Mouse (Mus musculus): ENCODE results near the gene Calr3. TPM values are rescaled to one million over a fixed set of nuclear protein-coding genes. Genes with fewer than 3 reads are reported as not detected.

The Calr3 gene
- polyA plus RNA-seq, 1 experiment = 1.6 TPM

DNA sequence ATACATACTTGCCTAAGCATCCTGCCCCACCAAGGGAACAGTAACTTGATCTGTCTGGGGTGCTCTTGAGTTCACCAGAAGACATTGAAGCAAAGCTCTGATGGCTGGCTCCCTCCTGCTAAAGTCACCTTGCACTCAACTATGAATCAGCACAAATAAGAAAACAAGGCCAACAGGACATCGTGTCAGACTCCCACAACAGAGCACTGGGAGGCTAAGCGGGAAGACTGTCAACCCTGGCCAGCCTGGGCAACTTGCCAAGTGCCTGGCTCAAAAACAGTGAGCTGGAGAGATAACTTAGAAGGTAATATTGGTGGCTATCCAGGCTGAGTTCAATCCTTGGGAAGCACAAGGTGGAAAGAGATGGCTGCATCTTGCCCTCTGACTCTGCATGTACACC lies 8.7 kb downstream of the Calr3 start:
- TF ChIP-seq MYOD1 (IDR thresholded peaks at IDR 0.05; ENCODE audit: control insufficient read depth, insufficient read length, low read depth) (no peak), CEBPB (IDR thresholded peaks at IDR 0.05; ENCODE audit: low read depth) (no peak), FOSL1 (IDR thresholded peaks at IDR 0.05; ENCODE audit: insufficient read depth, low read length, poor library complexity, severe bottlenecking) (no peak), USF1 (IDR thresholded peaks at IDR 0.05; ENCODE audit: low read depth) (no peak), MYOG (IDR thresholded peaks at IDR 0.05; ENCODE audit: control insufficient read depth, extremely low read depth, insufficient read length) (no peak), MAX (IDR thresholded peaks at IDR 0.05) (no peak), CTCF (IDR thresholded peaks at IDR 0.05; ENCODE audit: control insufficient read depth, insufficient read depth, insufficient read length) (no peak)
- Histone ChIP-seq H3K79me2 (ENCODE audit: control insufficient read depth, insufficient read depth) (no peaks in the 10 kb centered on the region), H3K27me3 (ENCODE audit: control insufficient read depth, insufficient read depth, insufficient read length) (no peaks in the 10 kb centered on the region), H3K4me3 (ENCODE audit: insufficient read depth, poor library complexity, severe bottlenecking) (no peak overlapping the region), H3ac (ENCODE audit: control insufficient read depth, insufficient read length, low read depth) (no peak overlapping the region), H3K79me3 (ENCODE audit: low read depth) (no peaks in the 10 kb centered on the region), H3K36me3 (ENCODE audit: control insufficient read depth, insufficient read depth) (no peaks in the 10 kb centered on the region)

DNA sequence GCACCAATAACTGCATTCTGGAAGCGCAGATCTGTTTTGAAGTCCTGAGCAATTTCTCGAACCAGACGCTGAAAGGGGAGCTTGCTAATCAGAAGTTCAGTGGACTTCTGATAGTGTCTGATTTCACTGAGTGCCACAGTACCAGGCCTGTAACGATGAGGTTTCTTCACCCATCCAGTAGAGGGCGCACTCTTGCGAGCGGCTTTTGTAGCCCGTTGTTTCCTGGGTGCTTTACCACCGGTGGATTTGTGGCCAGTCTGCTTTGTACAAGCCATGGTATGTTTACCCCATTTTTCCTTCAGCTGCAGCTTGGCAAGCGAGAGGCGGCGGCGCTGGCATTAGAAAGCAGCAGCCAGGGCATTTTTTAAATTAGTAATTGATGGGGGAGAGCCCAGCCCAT lies 14.0 kb downstream of the Calr3 start:
- no peaks in the 10 kb centered on the region for H3K79me2 ChIP-seq (ENCODE audit: control insufficient read depth, insufficient read depth)
- no peak overlapping the region for H3ac ChIP-seq (ENCODE audit: control insufficient read depth, insufficient read length, low read depth)
- no peak overlapping the region for H3K4me3 ChIP-seq (ENCODE audit: insufficient read depth, poor library complexity, severe bottlenecking)
- H3K79me3 ChIP-seq (ENCODE audit: low read depth) = no peaks in the 10 kb centered on the region
- TF ChIP-seq MYOD1 (IDR thresholded peaks at IDR 0.05; ENCODE audit: control insufficient read depth, insufficient read length, low read depth) (no peak), MYOG (IDR thresholded peaks at IDR 0.05; ENCODE audit: control insufficient read depth, extremely low read depth, insufficient read length) (no peak), FOSL1 (IDR thresholded peaks at IDR 0.05; ENCODE audit: insufficient read depth, low read length, poor library complexity, severe bottlenecking) (no peak), CEBPB (IDR thresholded peaks at IDR 0.05; ENCODE audit: low read depth) (no peak), CTCF (IDR thresholded peaks at IDR 0.05; ENCODE audit: control insufficient read depth, insufficient read depth, insufficient read length) (no peak), USF1 (IDR thresholded peaks at IDR 0.05; ENCODE audit: low read depth) (no peak), MAX (IDR thresholded peaks at IDR 0.05) (no peak)
- no peaks in the 10 kb centered on the region for H3K27me3 ChIP-seq (ENCODE audit: control insufficient read depth, insufficient read depth, insufficient read length)
- H3K36me3 ChIP-seq (ENCODE audit: control insufficient read depth, insufficient read depth) = no peaks in the 10 kb centered on the region

DNA sequence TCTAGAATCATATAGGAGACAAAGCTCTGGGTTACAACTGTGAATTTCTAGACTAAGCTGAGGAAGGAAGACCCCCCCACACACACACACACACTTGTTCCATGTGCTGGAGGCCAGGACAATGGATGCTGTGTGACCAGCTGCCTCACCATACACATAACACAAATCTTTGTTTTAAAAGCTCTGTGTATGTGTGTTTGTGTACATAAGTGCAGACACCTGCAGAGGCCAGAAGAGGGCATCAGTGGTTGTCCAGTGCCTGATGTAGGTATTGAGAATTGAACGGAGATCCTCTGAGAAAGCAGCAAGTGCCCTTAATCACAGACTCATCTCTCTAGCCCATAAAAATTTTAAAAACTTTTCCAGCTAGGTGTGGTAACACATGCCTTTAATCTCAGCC lies 20.7 kb downstream of the Calr3 start:
- Histone ChIP-seq H3K79me3 (ENCODE audit: low read depth) (peaks cover 29% of the 10 kb centered on the region), H3ac (ENCODE audit: control insufficient read depth, insufficient read length, low read depth) (no peak overlapping the region), H3K27me3 (ENCODE audit: control insufficient read depth, insufficient read depth, insufficient read length) (no peaks in the 10 kb centered on the region), H3K4me3 (ENCODE audit: insufficient read depth, poor library complexity, severe bottlenecking) (no peak overlapping the region), H3K36me3 (ENCODE audit: control insufficient read depth, insufficient read depth) (peaks cover 7% of the 10 kb centered on the region), H3K79me2 (ENCODE audit: control insufficient read depth, insufficient read depth) (peaks cover 30% of the 10 kb centered on the region)
- TF ChIP-seq FOSL1 (IDR thresholded peaks at IDR 0.05; ENCODE audit: insufficient read depth, low read length, poor library complexity, severe bottlenecking) (no peak), CTCF (IDR thresholded peaks at IDR 0.05; ENCODE audit: control insufficient read depth, insufficient read depth, insufficient read length) (no peak), MYOD1 (IDR thresholded peaks at IDR 0.05; ENCODE audit: control insufficient read depth, insufficient read length, low read depth) (no peak), USF1 (IDR thresholded peaks at IDR 0.05; ENCODE audit: low read depth) (no peak), CEBPB (IDR thresholded peaks at IDR 0.05; ENCODE audit: low read depth) (no peak), MYOG (IDR thresholded peaks at IDR 0.05; ENCODE audit: control insufficient read depth, extremely low read depth, insufficient read length) (no peak), MAX (IDR thresholded peaks at IDR 0.05) (no peak)

- peak; percentile 90 for TF ChIP-seq MAX (IDR thresholded peaks at IDR 0.05)
- TF ChIP-seq CTCF (IDR thresholded peaks at IDR 0.05; ENCODE audit: control insufficient read depth, insufficient read depth, insufficient read length) = no peak
- TF ChIP-seq USF1 (IDR thresholded peaks at IDR 0.05; ENCODE audit: low read depth) = peak; percentile 44
- peak within 1 kb of the TSS; percentile 56 for H3K4me3 ChIP-seq (ENCODE audit: insufficient read depth, poor library complexity, severe bottlenecking)
Observed at GRCm38 (mm10) chr8:72421362-72422335, 22.0 kb downstream of the Calr3 start, which contains the start of gene Eps15l1. Gene Eps15l1 (minus strand): TSS chr8:72421460.

GRCm38 (mm10) chr8:72420571-72421361 lies 22.9 kb downstream of the Calr3 start:
- TF ChIP-seq CTCF (IDR thresholded peaks at IDR 0.05; ENCODE audit: control insufficient read depth, insufficient read depth, insufficient read length) (no peak), CEBPB (IDR thresholded peaks at IDR 0.05; ENCODE audit: low read depth) (no peak), MYOG (IDR thresholded peaks at IDR 0.05; ENCODE audit: control insufficient read depth, extremely low read depth, insufficient read length) (no peak), USF1 (IDR thresholded peaks at IDR 0.05; ENCODE audit: low read depth) (no peak)
- Histone ChIP-seq H3K4me3 (ENCODE audit: insufficient read depth, poor library complexity, severe bottlenecking) (peak overlapping the region; percentile 56), H3ac (ENCODE audit: control insufficient read depth, insufficient read length, low read depth) (peak overlapping the region; percentile 86), H3K27me3 (ENCODE audit: control insufficient read depth, insufficient read depth, insufficient read length) (no peaks in the 10 kb centered on the region), H3K36me3 (ENCODE audit: control insufficient read depth, insufficient read depth) (peaks cover 7% of the 10 kb centered on the region), H3K79me2 (ENCODE audit: control insufficient read depth, insufficient read depth) (peaks cover 51% of the 10 kb centered on the region), H3K79me3 (ENCODE audit: low read depth) (peaks cover 51% of the 10 kb centered on the region)

More at GRCm38 (mm10) chr8:72421362-72422335, 22.0 kb downstream of the Calr3 start, which contains the start of gene Eps15l1:
- H3K36me3 ChIP-seq (ENCODE audit: control insufficient read depth, insufficient read depth) = peaks cover 7% of the 10 kb centered on the region
- H3K79me3 ChIP-seq (ENCODE audit: low read depth) = peaks cover 42% of the 10 kb centered on the region
- peak within 1 kb of the TSS; percentile 86 for H3ac ChIP-seq (ENCODE audit: control insufficient read depth, insufficient read length, low read depth)
- H3K27me3 ChIP-seq (ENCODE audit: control insufficient read depth, insufficient read depth, insufficient read length) = no peaks in the 10 kb centered on the region
- H3K79me2 ChIP-seq (ENCODE audit: control insufficient read depth, insufficient read depth) = peaks cover 42% of the 10 kb centered on the region
